ENCODE assay signal across 9 mouse cellular contexts in genomic region chr5:143423899-143424519, GRCm38 (mm10). TPM values are rescaled to one million over a fixed set of nuclear protein-coding genes. Genes with fewer than 3 reads are reported as not detected.
DNase-seq lines count a peak whose midpoint lies in the region; ATAC-seq and TF ChIP-seq lines count a peak whose summit lies in the region.
"Had no signal": no experiment of that assay in that cellular context is flagged by ENCODE, and none has a peak within 500 bp of the region (broad histone marks: within the 10 kb centered on the region; RNA-seq: fewer than 3 reads in every experiment).

No protein-coding gene starts in this region.

- TF ChIP-seq CTCF in brain, embryonic 14.5 days (IDR thresholded peaks at IDR 0.05; ENCODE audit: borderline replicate concordance, extremely low read depth, insufficient read depth, insufficient read length) = peak; percentile 79
- peak; percentile 83; the same call in 1 of the 2 replicates for TF ChIP-seq CTCF in small intestine, adult 2 months (IDR thresholded peaks at IDR 0.05; ENCODE audit: extremely low read depth, insufficient read length, insufficient replicate concordance, low read depth, low read length)

- H3K27ac ChIP-seq in liver, embryonic 16.5 days (ENCODE audit: low read length) = no peak overlapping the region
- H3K27ac ChIP-seq in small intestine, adult 2 months (ENCODE audit: insufficient read depth, low read depth, low read length) = no peak overlapping the region
- H3K27ac ChIP-seq: limb, embryonic 15.5 days had no signal

- no peak overlapping the region for H3K4me2 ChIP-seq in liver, embryonic 16.5 days (ENCODE audit: low read depth, low read length)
- H3K4me2 ChIP-seq: limb, embryonic 15.5 days had no signal

- no peak for TF ChIP-seq POLR2A in brain, embryonic 14.5 days (IDR thresholded peaks at IDR 0.05; ENCODE audit: borderline replicate concordance, extremely low read depth, insufficient read depth, insufficient read length, poor library complexity, severe bottlenecking)
- TF ChIP-seq POLR2A in small intestine, adult 2 months (IDR thresholded peaks at IDR 0.05; ENCODE audit: low read depth, low read length) = no peak

- DNase-seq in cerebellum, adult 11 months = peak; percentile 43
- DNase-seq in brain, embryonic 14.5 days (ENCODE audit: low read depth) = peak; percentile 49
- DNase-seq in kidney, adult 9 months = peak; percentile 67

- no peak overlapping the region for H3K4me3 ChIP-seq in liver, embryonic 16.5 days (ENCODE audit: low read depth, low read length)
- no peak overlapping the region for H3K4me3 ChIP-seq in small intestine, adult 2 months (ENCODE audit: low read depth, low read length)
- H3K4me3 ChIP-seq: limb, embryonic 15.5 days had no signal

- H3K4me1 ChIP-seq in liver, embryonic 16.5 days (ENCODE audit: control insufficient read depth, low read depth, low read length) = no peaks in the 10 kb centered on the region
- no peaks in the 10 kb centered on the region for H3K4me1 ChIP-seq in small intestine, adult 2 months (ENCODE audit: control insufficient read depth, insufficient read depth, insufficient read length, low read length)
- H3K4me1 ChIP-seq: limb, embryonic 15.5 days had no signal

- ATAC-seq in cerebellum, adult (ENCODE audit: insufficient number of reproducible peaks, low FRiP score, low TSS enrichment) = no peak
- peak; percentile 84 for ATAC-seq in CD4-positive, CD25-positive, alpha-beta regulatory T cell, adult 4 months
- ATAC-seq in frontal cortex, adult (ENCODE audit: low TSS enrichment) = peak; percentile 67; the same call in 1 of the 2 replicates
- ATAC-seq in liver, embryonic 16.5 days (ENCODE audit: low read depth) = peak; percentile 48; the same call in 1 of the 2 replicates

- H3K27me3 ChIP-seq in liver, embryonic 16.5 days (ENCODE audit: control insufficient read depth, insufficient read depth, low read depth, low read length) = no peaks in the 10 kb centered on the region
- H3K27me3 ChIP-seq in small intestine, adult 2 months (ENCODE audit: control insufficient read depth, insufficient read depth, low read length) = no peaks in the 10 kb centered on the region
- H3K27me3 ChIP-seq: limb, embryonic 15.5 days had no signal

- H3K9me3 ChIP-seq in liver, embryonic 16.5 days (replicated peaks; ENCODE audit: control insufficient read depth, low read length) = no peaks in the 10 kb centered on the region
- H3K9me3 ChIP-seq: limb, embryonic 15.5 days had no signal

- WGBS in liver, embryonic 16.5 days (ENCODE audit: insufficient replicate concordance) = 12% methylated on average over 6 of the region's 6 CpGs
- WGBS in small intestine, adult 2 months = 5% methylated on average over 6 of the region's 6 CpGs

- peaks cover 18% of the 10 kb centered on the region for H3K36me3 ChIP-seq in liver, embryonic 16.5 days (ENCODE audit: control insufficient read depth, insufficient read depth)
- peaks cover 25% of the 10 kb centered on the region for H3K36me3 ChIP-seq in small intestine, adult 2 months (ENCODE audit: control insufficient read depth, insufficient read depth, low read length)

- H3K9ac ChIP-seq in liver, embryonic 16.5 days (ENCODE audit: low read depth, low read length) = no peak overlapping the region
- H3K9ac ChIP-seq: limb, embryonic 15.5 days had no signal

RNA-seq across cellular contexts. Expression of gene Kdelr2, which starts 20.4 kb away (rescaled TPM):
- 10 to 100 TPM; 74.8 to 77.4 TPM for polyA plus RNA-seq in CD4-positive, CD25-positive, alpha-beta regulatory T cell, adult 4 months (2017; shearing (Covaris generic))
- polyA plus RNA-seq in brain, embryonic 14.5 days (2012; rRNA removed) = 58.0 and 68.0 TPM in 2 replicates
- 145 and 150 TPM in 2 replicates for polyA plus RNA-seq in liver, embryonic 16.5 days (2015; fragmentation: Nextera tagmentation; extraction: Ambion mirVana)
- polyA plus RNA-seq in small intestine, adult 2 months (2012; rRNA removed) = 163 and 240 TPM in 2 replicates

RNA-seq across cellular contexts. Expression of gene Daglb, which starts 40.4 kb away (rescaled TPM):
- polyA plus RNA-seq in CD4-positive, CD25-positive, alpha-beta regulatory T cell, adult 4 months (2017; shearing (Covaris generic)) = 10 to 100 TPM; 11.5 to 13.7 TPM
- polyA plus RNA-seq in brain, embryonic 14.5 days (2012; rRNA removed) = 15.6 and 16.4 TPM in 2 replicates
- 7.3 and 7.7 TPM in 2 replicates for polyA plus RNA-seq in liver, embryonic 16.5 days (2015; fragmentation: Nextera tagmentation; extraction: Ambion mirVana)
- 9.8 and 12.7 TPM in 2 replicates for polyA plus RNA-seq in small intestine, adult 2 months (2012; rRNA removed)
